Mouse (Mus musculus) hindbrain, embryonic 11.5 days (tissue): ENCODE measurements around the gene Tyw1. TPM values are rescaled to one million over a fixed set of nuclear protein-coding genes. Genes with fewer than 3 reads are reported as not detected.

Source experiments
- polyA plus RNA-seq: library from polyadenylated mRNA; unstranded; fragments of >200 nt; fragmentation: Nextera tagmentation; extraction: Ambion mirVana; gene quantifications from 2 replicates; pipeline ENCODE4 v1.2.1, GENCODE M21; 2014

Tyw1 gene
- polyA plus RNA-seq, 1 experiment from 2014 or later: 29.1 TPM

Other genes starting within 250 kb of the Tyw1 start
- gene Asl, start 226.4 kb upstream of the Tyw1 start, polyA plus RNA-seq: 26.0 and 34.1 TPM in 2 replicates
- gene Crcp, start 226.3 kb upstream of the Tyw1 start, polyA plus RNA-seq: 42.2 and 44.8 TPM in 2 replicates
- gene Tpst1, start 182.3 kb upstream of the Tyw1 start, polyA plus RNA-seq: 61.5 and 63.7 TPM in 2 replicates
- gene Kctd7, start 110.8 kb upstream of the Tyw1 start, polyA plus RNA-seq: 5.7 and 6.6 TPM in 2 replicates
- 26.2 and 28.6 TPM in 2 replicates for gene Rabgef1, start 83.8 kb upstream of the Tyw1 start, polyA plus RNA-seq
- gene Tmem248, start 38.5 kb upstream of the Tyw1 start, polyA plus RNA-seq: 28.7 and 29.9 TPM in 2 replicates
- 75.3 and 76.0 TPM in 2 replicates for gene Sbds, start 89 bp upstream of the Tyw1 start, polyA plus RNA-seq
- gene Caln1, start 113.8 kb downstream of the Tyw1 start, polyA plus RNA-seq: 1.2 and 1.7 TPM in 2 replicates
- gene A330070K13Rik, start 129.0 kb downstream of the Tyw1 start, polyA plus RNA-seq: not detected in 2 replicates